Mouse (Mus musculus) spleen, postnatal 14 days (tissue): ENCODE measurements around the gene Fgfr2.

Experiments used
- DNase-seq, 2 experiments: peaks; one replicate each; pipeline ENCODE4 v3.0.0; 2021 to 2022; ENCODE audit warnings: low spot score in 2 of 2

Gene Fgfr2

DNA sequence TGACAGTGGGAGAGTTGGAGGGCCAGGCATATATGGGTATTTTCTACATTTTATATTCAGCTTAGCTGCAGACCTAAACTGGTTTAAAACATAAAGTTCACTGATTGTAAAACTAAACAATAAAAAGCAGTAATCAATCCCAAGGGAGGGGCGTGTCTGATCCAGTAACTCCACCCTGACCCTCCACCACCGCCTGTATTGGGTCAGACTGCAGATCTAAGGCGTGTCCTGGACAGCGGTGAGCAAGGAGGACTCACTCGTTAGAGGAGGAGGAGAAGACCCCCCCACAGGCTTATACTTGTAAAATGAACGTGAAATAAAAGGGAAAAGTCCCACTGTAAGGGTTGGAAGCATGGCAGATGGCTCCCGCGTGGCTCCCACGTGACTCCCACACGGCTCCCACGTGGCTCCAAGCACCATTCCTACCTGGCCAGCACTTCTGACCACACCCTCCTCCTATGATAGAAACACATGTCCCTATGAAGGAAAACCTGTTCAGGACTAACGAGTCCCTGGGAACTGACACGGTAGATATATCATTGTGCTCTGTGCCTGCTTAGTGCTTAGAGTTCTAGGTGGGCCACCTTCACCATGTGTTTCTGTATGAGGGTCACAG, 2131.9 kb downstream of the Fgfr2 start:
- DNase-seq, result no peak

DNA sequence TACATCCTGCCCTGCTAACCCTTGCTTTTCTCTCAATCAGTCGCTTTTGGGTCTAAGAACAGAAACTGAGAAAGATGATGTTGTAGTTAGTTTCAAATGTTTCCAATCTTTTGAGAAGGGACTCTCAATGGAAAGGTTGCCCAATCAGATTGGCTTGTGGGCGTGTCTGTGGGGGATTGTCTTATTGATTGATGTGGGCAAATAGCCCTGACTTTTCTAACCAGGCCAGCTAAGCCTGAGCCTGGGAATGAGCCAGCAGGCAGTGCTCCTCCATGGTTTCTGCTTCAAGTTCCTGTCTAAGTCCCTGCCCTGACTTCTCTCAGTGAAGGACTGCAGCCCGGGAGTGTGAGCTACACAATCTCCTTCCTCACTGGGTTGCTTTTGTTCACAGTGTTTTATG, 2133.8 kb downstream of the Fgfr2 start:
- DNase-seq, result no peak

DNA sequence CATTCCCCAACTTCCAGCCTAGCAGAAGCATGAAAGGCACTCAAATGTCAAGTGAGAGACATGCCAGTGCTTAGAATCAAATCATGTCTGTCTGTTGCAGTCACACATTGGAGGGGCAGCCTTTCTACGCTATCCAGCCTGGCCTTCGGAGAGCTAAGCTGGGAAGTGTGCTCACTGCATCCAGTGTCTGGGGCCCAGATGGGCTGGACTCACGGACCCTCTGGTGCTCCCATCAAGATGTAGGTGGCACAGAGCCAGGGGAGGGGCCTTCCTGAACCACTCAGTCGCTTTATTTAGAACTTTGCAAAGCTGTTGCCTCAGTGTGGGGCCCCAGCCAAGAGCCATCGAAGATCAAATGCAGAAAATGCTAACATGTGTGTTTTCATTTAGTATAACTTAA, 2135.0 kb downstream of the Fgfr2 start:
- no peak for DNase-seq

DNA sequence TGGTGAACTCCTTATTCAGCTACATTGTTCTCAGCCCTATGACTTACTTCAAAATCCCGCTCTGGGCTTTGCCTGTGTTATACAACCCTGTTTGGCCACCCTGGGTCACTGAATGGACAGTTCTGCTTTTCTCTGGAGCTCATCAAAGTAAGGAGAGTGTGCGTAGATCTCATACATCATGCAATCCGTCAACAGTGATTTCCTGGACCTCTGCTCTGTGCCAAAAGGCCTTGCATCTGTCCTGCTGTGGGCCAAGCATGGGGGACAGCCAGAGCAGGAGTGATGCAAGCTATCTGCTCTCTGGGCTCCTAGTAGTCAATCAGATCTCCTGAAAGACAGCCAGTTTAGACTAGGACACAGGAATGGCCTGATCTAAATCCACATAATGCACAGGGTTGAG, 2137.4 kb downstream of the Fgfr2 start:
- no peak for DNase-seq

DNA sequence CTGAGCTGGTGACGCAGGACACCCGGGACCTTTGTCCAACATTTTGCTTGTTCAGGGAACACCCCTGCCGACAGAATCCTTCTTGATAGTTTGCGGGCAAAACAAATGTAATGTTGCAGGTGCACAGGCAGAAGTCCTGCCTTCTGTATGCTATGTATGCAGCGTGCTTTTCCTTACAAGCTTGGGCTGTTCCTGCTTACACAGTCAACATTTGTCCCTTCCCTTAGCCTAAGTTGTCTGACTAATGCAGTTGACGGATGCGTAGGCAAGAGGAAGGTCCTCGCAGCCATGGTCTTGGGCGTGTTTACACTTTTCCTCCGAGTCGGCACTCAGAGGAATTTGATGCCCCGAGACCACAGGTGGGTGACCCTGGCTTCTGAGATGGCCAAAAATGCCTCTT, 2138.0 kb downstream of the Fgfr2 start:
- DNase-seq, result no peak

DNA sequence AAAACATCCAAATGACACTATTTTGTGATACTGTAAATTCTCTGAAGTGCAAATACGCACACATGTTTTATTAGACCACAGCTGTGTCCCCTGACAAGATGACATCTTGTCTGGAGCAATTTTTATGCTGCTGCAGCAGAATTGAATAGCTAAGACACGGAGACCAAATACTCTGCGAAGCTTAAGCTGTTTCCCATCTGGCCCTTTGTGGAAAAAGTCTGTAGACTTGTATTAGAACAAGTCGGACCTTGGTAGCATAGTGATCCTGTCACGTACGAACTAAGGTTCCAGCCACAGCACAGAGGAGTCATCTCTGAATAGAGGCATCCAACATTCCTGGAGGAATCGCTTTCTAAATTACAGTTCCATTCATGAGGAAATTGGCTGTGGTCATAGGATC, 2138.9 kb downstream of the Fgfr2 start:
- no peak for DNase-seq

DNA sequence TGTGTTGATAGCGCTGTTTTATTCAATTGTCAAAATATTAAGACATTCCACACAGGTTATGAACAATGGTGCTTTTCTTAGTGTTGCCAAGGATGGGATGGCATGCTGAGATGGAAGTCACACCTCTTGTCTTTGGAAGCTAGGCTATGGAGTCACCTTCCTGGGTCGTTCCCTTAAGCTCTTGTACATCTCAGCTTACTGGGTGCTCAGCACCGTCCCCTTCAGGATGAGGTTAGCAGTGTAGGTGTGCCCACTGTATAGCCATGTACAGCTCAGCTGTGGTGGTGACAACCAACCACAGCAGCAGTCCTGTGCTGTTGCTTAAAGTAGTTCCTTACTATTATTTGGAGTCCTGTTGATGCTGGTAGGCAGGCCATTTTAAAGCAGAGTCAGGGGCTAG, 2140.3 kb downstream of the Fgfr2 start:
- no peak for DNase-seq

DNA sequence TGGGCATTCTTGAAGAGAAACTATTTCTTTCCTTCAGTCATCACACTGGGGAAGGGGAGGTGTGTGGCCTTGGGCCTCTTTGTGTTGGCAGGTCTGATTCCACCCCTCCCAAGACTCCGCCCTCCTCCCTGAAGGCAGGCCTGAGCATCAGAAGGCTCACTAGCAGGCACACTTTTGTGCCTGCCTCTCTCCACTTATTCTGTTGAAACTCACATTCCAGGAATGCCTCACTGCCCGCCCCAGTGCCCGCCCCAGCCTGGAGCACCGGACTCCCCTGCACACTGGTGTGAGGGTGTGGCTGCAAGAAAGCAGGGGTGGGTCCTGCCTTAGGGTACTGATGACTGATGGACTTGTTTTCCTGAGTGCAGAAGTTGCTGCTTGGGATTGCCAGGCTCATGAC, 2140.8 kb downstream of the Fgfr2 start:
- DNase-seq, result no peak

DNA sequence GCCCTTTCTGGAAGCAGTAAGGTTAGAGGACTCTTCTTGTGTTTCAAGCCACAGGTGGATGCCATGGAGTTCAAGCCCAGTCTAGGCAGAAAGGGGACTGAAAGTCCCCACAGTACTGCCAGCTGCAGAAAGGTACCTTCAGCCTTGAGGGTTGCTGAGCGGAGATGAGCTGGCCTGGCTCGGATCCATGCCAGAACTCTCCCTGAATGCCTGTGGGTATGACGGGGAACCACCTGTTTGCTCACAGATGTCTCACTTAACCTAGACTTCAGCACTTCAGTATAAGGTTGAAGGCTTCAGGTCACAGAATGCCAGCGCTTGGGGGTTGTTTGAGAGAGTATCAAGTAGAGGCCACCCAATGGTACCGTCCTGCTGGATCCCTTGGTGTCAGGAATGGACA, 2143.0 kb downstream of the Fgfr2 start:
- DNase-seq, result no peak

DNA sequence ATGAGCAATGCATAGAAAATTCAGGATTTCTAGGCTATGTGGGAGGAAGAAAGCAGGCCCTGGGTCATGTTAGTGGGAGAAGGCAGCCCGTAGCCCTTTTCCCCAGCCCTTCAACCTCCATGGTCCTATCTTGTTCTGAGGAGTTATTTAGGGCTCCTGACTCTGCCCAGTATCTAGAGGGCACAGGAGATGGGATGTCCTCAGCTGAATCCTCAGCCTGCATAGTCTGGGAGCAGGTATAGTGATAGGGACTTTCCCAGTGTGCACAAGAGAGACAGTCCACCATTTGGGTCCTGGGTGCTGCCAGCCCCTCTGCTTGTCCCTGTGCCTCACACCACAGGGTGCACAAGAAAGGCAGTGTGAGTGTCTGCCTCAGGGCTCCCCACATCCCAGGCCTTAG, 2144.6 kb downstream of the Fgfr2 start:
- DNase-seq, result no peak

DNA sequence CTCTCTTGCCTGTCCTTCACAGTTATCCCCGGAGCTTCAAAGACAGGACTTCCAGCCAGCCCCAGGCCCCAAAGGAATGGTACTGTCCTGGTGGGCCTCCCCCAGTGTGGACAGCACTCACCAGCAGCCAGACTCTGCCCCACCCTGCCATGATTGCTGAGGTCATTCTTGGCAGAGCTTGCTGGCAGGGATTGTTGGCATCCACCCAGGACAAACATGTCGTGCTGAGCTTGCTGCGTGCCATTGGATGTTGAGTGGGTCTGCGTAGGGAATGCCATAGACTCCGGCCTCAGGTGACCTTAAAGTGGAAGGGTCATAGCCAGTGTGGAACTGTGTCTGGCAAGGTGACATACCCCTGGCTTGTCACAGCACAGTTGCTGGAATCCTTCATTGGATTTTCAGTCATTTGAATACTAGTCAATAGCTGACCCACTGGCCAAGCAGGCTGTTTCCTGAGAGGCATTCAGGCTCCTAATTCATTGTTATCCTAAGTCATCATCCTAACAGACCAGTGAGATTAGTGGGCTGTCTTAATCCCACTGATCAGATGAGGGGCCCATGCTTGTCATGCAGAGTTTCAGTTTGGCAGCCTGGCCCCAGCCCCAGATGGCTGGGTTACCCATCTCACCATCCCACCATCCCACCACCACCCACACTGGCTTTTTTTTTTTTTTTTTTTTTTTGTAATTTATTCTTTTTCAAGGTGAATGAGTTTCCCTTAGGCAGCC, 2145.2 kb downstream of the Fgfr2 start:
- no peak for DNase-seq

DNA sequence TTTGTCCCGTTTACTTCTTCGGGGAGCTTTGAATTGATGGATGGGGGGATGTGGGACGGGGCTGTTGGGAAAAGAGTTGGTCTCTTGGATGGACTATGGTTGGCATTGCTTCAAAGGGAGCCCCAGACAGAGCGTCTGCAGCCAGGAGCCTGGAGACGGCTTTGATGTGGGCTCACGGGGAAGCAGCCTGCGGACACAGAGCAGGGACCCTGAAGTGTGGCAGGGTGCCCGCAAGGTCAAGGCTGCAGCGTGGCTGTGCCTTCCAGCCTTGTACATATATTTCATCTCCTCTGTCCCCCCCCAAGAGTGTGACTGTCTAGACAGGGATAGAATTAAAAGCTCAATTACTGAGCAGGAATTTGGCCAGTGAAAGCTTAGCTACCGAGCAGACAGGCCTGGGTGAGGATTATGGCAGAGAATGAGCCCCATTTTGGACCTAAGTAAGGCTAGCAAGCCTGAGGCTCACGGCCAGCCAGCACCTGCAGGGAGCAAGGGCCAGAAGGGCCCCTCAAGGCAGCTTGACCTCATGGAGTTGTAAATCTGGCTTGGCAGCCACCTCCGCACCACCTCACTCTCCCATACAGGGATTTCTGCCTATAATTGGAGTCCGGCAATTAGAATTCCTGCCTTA, 2146.7 kb downstream of the Fgfr2 start:
- no peak for DNase-seq

DNA sequence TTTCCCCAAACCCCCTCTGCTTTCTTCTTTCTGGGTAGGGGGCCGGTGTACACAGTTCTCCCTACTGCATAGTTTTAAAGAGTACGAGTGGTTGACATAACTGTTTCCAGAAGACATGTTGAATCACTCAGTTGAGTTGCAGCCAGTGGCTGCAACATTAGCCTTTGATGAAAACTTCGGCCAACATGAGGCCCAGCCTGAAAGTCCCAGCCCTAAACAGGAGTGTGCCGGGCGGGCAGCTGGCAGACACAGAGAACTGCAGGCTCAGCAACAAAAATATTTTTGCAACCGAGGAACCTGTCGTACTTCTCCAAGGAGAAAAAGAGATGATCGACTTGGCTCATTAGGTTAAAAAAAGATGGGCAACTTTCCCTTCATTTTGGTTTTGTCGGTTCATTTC, 2150.4 kb downstream of the Fgfr2 start:
- DNase-seq, result no peak

DNA sequence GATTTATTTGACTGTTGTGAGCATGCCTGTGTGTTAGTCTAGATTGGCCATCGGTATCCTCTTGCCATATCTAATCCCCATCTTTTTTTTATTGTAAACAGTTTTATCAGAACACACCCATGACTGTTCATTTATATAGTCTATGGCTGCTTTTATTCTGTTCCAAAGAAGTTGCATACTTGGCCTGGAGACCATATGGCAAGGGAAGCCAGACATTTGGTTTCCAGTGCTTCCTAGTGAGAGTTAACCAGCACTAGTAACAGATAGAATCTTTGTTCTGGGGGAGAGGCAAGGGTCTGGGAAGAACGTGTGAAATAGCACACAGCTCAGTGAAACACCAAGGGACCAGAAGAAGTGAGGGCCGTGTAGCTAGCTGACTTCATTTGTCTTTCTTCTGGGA, 2153.6 kb downstream of the Fgfr2 start:
- no peak for DNase-seq

DNA sequence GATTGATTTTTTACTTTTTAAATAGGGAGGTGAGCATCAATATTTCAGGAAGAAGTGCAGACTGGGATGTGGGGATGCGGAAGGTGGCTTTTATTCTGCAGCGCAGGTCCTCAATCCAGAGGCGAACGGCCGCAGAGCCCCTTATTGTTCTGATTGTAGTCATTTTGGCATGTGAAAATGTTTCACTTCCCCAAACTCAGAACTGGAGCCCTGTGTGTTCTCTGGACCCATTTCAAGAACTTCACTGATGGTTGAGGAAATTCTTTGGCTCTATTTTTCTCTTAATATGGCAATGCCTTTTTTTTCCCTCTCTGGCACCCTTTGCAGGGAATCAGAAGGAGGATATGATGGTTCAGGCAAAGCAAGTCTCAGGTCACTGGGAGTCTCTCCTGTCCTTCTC, 2154.1 kb downstream of the Fgfr2 start:
- DNase-seq, result no peak

DNA sequence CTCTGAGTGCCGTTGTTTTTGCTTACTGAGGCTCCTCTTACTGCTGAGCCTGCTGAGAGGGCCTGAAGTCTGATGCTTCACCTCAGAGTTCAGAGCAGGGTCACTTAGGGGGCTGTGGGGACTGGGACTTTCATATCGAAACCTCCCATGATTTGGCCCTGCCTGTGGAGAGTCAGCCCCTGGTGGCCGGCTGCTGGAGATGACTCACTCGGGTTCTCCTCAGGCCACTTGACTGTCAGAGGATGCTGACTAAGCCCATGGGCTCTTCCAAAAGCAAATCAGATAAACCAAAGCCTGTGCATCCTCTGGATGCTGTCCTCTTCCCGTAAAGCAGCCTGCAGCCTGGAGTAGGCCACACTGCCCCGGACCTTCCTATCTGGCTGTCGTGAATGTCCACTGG, 2154.6 kb downstream of the Fgfr2 start:
- DNase-seq, result no peak

DNA sequence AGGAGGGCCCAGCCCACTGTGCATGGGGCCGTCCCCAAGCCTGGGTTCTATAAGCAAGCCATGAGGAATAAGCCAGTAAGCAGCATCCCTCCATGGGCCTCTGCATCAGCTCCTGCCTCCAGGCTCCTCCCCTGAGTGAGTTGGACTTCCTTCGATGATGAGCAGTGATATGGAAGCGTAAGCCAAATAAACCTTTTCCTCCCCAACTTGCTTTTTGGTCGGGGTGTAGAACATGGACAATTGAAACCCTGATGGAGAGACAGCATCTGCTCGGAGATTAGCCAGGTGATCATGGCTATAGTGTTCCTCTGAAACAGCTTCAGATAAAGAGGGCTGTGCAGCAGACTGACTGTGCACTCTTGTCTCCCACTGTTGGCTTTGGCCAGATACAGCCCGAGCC, 2155.2 kb downstream of the Fgfr2 start:
- no peak for DNase-seq

DNA sequence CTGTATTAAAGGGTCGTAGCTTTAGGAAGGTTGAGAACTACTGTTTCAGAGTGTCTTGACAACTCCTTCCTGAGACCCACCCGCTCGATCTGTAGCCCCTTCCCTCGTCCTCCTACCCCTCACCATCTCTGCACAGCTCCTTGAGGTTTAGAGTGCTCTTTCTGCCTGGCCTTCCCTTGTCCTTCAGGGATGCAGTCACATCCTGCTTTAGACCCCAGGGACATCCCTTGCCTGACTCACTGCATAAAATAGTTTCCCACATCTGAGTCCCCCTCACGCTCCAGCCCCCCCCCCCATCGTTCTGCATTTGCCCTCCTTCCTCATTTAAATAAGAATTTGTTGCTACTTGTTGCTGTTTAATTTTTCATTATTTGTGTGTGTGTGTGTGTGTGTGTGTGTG, 2156.3 kb downstream of the Fgfr2 start:
- DNase-seq, result no peak

DNA sequence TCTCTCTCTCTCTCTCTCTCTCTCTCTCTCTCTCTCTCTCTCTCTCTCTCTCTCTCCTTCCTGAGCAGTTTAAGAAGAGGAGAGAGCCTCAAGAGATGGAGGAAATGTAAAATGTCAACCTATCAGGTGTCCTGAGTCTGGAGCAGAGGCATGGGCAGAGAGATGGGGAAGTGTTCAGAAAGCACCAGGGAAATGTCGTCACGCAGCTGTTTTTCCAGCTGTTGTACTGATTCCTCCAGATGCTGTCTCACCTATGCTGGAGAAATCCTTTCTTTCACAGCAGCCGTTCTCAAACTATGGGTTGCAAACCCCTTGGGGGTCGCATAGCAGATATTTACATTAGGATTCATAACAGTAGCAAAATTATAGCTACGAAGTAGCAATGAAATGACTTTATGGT, 2156.7 kb downstream of the Fgfr2 start:
- DNase-seq, result no peak

DNA sequence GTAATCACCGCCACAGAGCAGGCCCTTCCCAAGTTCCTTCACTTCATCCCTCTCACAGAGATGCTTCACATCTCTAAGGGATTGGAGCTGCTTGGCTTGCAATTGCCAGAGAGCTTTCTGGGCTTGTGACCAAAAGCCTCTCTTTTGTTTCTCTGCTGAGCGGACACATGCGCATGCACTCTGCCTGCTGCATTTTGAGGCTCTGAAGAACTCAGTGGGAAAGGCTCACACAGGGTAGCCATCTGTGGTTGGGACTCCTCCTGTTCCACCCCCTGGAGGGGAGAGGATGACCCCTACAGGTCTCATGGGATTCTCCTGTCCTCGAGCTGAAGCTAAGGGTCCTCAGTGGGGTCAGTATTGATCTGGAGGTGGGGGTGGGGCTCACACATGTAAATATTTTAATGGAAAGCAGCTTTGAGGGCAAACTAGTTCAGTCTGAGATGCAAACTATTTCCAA, 2157.2 kb downstream of the Fgfr2 start:
- no peak for DNase-seq

DNA sequence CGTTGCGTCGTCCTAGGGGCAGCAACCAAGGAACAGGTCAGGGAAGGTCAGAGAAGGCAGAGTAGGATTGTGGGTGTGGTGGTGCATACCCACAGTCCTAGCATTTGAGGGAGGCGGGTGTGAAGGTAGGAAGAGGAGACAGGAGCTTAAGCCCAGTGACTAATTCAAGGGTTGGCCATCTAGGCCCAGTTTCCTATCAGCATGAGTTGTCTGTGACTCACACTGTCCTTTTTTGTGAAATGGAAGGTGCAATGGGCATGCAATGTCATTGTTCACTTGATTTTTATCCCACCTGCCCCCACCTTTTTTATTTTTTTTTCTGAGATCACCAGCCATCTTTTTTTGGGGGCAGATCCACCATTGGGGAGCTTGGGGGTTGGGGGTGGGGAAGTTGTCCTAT, 2157.8 kb downstream of the Fgfr2 start:
- DNase-seq, result no peak

DNA sequence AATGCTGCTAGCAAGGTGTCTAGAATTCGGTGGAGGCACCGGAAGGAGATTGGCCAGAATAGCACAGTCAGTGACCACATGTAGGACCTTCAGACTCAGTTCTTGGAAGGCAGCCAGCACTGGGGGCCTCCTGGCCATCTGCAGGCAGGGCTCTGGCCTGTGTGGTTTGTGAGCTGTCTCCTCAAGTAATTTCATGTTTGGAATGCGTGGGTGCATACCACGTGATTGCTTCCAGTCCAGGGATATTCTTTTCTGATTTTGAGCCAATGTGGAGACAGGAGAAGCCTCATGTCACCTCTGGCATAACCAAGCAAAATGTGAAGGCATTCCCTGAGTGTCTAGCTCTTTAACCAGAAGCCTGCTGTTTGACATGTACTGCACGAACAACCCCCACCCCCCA, 2158.5 kb downstream of the Fgfr2 start:
- DNase-seq, result no peak

DNA sequence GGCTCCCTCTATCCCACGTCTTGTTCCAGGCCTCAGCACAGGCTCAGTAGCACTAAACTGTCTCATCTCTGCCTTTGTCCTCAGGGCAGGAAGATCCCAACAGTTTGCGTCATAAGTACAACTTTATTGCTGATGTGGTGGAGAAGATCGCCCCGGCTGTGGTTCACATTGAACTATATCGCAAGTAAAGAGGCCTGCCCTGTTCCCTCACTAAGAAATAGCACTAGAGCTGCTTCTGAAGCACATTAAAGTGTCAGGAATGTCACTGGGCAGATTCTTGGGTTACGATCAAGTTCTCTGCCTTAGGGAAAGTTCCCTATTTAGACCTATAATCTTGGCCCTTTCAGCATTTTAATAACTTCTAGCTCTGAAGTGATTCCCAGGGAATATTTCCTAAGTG, 2161.7 kb downstream of the Fgfr2 start:
- DNase-seq, result no peak
